Mouse (Mus musculus): ENCODE results near the gene Rab12. TPM values are rescaled to one million over a fixed set of nuclear protein-coding genes. Genes with fewer than 3 reads are reported as not detected.

Gene Rab12
- total RNA-seq (2023) = 40.1 TPM

DNA sequence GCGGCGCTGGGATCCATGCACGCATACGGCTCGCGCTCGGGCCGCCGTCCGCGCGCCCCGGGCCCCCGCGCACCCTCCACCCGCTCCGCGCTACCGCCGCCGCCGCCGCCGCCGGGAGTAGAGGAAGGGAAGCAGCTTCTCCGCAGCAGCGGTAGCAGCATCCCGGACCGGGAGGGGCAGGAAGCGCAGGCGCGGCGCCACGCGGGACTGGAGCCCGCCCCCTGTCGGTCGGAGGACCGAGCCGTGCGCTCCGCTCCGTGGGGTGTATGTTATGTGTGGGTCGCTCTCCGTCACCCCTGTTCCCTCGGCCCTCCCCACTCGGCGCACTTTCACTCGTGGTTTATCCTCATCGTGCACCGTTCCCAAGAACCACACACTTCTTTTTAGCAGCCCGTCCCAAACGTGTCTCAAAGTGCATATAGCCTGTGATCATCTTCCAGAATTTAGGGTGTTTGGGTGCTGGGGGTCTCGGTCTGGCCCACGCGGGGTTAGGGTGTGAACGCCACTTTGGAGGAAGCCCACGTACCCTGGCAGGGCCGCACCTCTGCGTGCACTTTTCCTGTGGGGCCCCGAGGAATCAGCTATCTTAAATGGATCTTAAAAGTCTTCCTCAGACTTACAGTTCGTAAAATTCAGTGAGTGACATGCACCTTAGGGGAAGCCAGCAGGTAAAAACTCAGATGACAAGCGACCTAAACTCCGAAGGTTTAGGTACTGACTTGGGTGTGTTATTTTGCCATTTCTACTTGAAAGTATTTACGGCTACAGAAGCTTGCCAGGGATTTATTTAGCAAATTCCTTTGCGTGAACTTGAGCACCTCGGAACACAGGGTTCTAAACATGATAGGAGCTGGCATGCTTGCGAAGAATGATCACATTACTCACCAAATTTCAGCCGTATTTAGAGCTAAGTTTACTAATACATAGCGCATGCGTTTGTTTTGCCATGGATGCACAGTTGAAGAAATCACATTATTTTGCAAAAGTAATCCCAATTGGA, at the start of gene Rab12:
Gene Rab12, minus strand, starts transcription at position 176 of the 1,000 bp plus-strand sequence.

GRCm38 (mm10) chr17:66449460-66450341, 69.8 kb downstream of the Rab12 start, which contains the start of gene Mtcl1:
TSS of gene Mtcl1 (minus strand) at chr17:66449750.

Other genes starting within 250 kb of the Rab12 start
- not detected for gene Mtcl1, start 70.0 kb downstream of the Rab12 start, total RNA-seq (2023)
- 1.0 TPM for gene Themis3, start 74.9 kb upstream of the Rab12 start, total RNA-seq (2023)

Measured in CD4-positive naive resting alpha-beta T cell, adult 57 days (primary cell).